Mouse (Mus musculus): ENCODE results near the gene AW146154. TPM values are rescaled to one million over a fixed set of nuclear protein-coding genes. Genes with fewer than 3 reads are reported as not detected.
A peak's percentile ranks its signal among the peaks of the same experiment; 100 is the strongest.
"Not testable (repeated sequence)": the region's sequence is repeated elsewhere in the genome, so short reads cannot be mapped to it uniquely, and the experiment has no call there.

AW146154 gene
- polyA plus RNA-seq (2016; fragmentation: Nextera tagmentation; extraction: Ambion mirVana) = 11.0 and 11.1 TPM in 2 replicates

GRCm38 (mm10) chr7:41499389-41500049 is at the start of gene AW146154, which contains the start of gene Gm20449:
AW146154 (minus strand) TSS chr7:41499890.
Gm20449 (minus strand) TSS chr7:41499417.
- peak; percentile 80 for DNase-seq (ENCODE audit: extremely low spot score, low spot score)
- Histone ChIP-seq H3K4me3 (peak within 1 kb of the TSS; percentile 67), H3K9me3 (peaks cover 39% of the 10 kb centered on the region), H3K36me3 (replicated peaks) (peaks cover 14% of the 10 kb centered on the region), H3K27me3 (ENCODE audit: poor library complexity, severe bottlenecking) (no peaks in the 10 kb centered on the region), H3K27ac (peak within 1 kb of the TSS; percentile 83), H3K4me1 (0 out of 2 replicates have a peak, but pooled peaks cover 3% of the 10 kb centered on the region)
- under 1% methylated on average over 18 of the region's 18 CpGs for WGBS

GRCm38 (mm10) chr7:41512672-41513071 is 13.0 kb upstream of the AW146154 start:
- 86% methylated on average over 3 of the region's 3 CpGs for WGBS
- Histone ChIP-seq H3K4me1 (no peaks in the 10 kb centered on the region), H3K36me3 (replicated peaks) (no peaks in the 10 kb centered on the region), H3K27me3 (ENCODE audit: poor library complexity, severe bottlenecking) (no peaks in the 10 kb centered on the region), H3K4me3 (no peak overlapping the region), H3K9me3 (peaks cover 14% of the 10 kb centered on the region; the same call in 1 of the 2 replicates), H3K27ac (no peak overlapping the region)
- DNase-seq (ENCODE audit: extremely low spot score, low spot score) = no peak

DNA sequence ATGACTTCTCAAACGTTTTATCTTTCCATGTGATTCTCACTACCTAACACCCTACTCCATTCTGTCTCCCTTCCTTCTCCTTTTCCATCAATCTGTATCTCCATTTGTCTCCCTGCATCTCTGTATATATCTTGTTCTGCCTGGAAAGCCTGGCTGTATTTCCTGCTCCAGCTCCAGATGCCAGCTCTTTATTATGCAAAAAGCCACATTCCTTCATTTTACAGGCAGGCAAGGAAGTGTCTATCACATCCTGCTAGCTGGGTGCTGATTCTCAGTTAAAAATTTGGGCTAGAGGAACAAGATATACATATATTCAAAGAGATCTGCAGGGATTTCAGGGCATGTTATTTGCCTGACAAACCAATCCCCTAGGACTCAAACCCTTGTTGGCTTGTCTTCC is 12.5 kb upstream of the AW146154 start:
- H3K27me3 ChIP-seq (ENCODE audit: poor library complexity, severe bottlenecking) = no peaks in the 10 kb centered on the region
- no peak overlapping the region for H3K27ac ChIP-seq
- H3K4me1 ChIP-seq = no peaks in the 10 kb centered on the region
- no peak for DNase-seq (ENCODE audit: extremely low spot score, low spot score)
- peaks cover 15% of the 10 kb centered on the region; the same call in 1 of the 2 replicates for H3K9me3 ChIP-seq
- no peaks in the 10 kb centered on the region for H3K36me3 ChIP-seq (replicated peaks)
- H3K4me3 ChIP-seq = no peak overlapping the region
- WGBS = 45% methylated on average over 1 of the region's 1 CpGs

- Histone ChIP-seq H3K4me1 (0 out of 2 replicates have a peak, but pooled peaks cover 3% of the 10 kb centered on the region), H3K27me3 (ENCODE audit: poor library complexity, severe bottlenecking) (no peaks in the 10 kb centered on the region), H3K36me3 (replicated peaks) (no peaks in the 10 kb centered on the region), H3K27ac (no peak overlapping the region), H3K4me3 (no peak overlapping the region), H3K9me3 (peaks cover 28% of the 10 kb centered on the region)
- WGBS = 52% methylated on average over 1 of the region's 1 CpGs
- DNase-seq (ENCODE audit: extremely low spot score, low spot score) = no peak
These were observed 2.7 kb upstream of the AW146154 start for GRCm38 (mm10) chr7:41502402-41502801.

GRCm38 (mm10) chr7:41500151-41500934 is 653 bp upstream of the AW146154 start:
- DNase-seq (ENCODE audit: extremely low spot score, low spot score) = peak; percentile 25
- H3K4me3 ChIP-seq = peak overlapping the region; percentile 67
- H3K27me3 ChIP-seq (ENCODE audit: poor library complexity, severe bottlenecking) = no peaks in the 10 kb centered on the region
- WGBS = 21% methylated on average over 22 of the region's 22 CpGs
- H3K36me3 ChIP-seq (replicated peaks) = peaks cover 6% of the 10 kb centered on the region
- H3K9me3 ChIP-seq = peaks cover 32% of the 10 kb centered on the region
- H3K4me1 ChIP-seq = 0 out of 2 replicates have a peak, but pooled peaks cover 3% of the 10 kb centered on the region
- H3K27ac ChIP-seq = peak overlapping the region; percentile 83

GRCm38 (mm10) chr7:41499018-41499388 is 687 bp downstream of the AW146154 start:
- Histone ChIP-seq H3K36me3 (replicated peaks) (peaks cover 19% of the 10 kb centered on the region), H3K27ac (peak overlapping the region; percentile 83), H3K9me3 (peaks cover 44% of the 10 kb centered on the region), H3K4me3 (peak overlapping the region; percentile 67)
- not testable (repeated sequence) for H3K27me3 ChIP-seq (ENCODE audit: poor library complexity, severe bottlenecking); H3K4me1 ChIP-seq; DNase-seq (ENCODE audit: extremely low spot score, low spot score)
- WGBS = 0% methylated on average over 6 of the region's 6 CpGs

DNA sequence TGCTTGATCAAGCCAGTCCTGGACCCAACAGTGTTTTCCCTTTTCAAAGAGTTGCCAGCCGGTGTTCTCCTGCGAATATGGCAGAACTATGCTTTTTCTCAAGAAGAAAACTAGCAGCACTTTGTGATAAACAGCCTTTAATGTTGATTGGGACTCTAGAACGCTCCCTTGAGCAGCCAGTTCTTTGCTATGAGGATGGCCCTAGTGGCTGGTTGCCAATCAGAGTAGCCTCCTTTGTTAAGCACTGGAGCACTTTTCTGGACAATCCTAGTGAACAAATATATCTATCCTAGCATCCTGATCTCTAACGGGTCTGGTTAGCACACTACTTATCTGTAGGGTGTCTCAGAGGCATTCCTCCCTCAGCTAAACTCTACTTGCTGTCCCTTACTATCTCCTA is 1.2 kb downstream of the AW146154 start:
- not testable (repeated sequence) for H3K4me1 ChIP-seq; H3K27ac ChIP-seq; H3K27me3 ChIP-seq (ENCODE audit: poor library complexity, severe bottlenecking); DNase-seq (ENCODE audit: extremely low spot score, low spot score)
- H3K9me3 ChIP-seq = peaks cover 47% of the 10 kb centered on the region
- 79% methylated on average over 4 of the region's 4 CpGs for WGBS
- peaks cover 19% of the 10 kb centered on the region for H3K36me3 ChIP-seq (replicated peaks)
- peak overlapping the region; percentile 67 for H3K4me3 ChIP-seq

DNA sequence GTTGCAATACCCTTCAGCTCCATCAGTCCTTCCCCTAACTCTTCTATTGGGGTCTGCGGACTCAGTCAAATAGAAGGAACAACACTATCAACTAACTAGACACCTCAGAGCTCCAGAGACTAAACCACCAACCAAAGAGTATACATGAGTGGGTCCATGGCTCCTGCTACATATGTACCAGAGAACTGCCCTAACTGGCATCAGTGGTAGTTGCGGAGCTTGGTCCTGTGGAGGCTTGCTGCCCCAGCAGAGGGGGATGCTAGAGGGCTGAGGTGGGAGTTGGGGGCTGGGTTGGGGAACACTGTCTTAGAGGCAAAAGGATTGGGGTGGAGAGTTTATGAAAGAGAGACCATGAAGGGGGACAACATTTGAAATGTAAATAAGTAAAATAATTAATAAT is 1.8 kb downstream of the AW146154 start:
- H3K27ac ChIP-seq = no peak overlapping the region
- H3K27me3 ChIP-seq (ENCODE audit: poor library complexity, severe bottlenecking) = no peaks in the 10 kb centered on the region
- DNase-seq (ENCODE audit: extremely low spot score, low spot score) = no peak
- 91% methylated on average over 2 of the region's 2 CpGs for WGBS
- H3K9me3 ChIP-seq = peaks cover 50% of the 10 kb centered on the region
- 0 out of 2 replicates have a peak, but pooled peaks cover 3% of the 10 kb centered on the region for H3K4me1 ChIP-seq
- no peak overlapping the region for H3K4me3 ChIP-seq
- peaks cover 19% of the 10 kb centered on the region for H3K36me3 ChIP-seq (replicated peaks)

DNA sequence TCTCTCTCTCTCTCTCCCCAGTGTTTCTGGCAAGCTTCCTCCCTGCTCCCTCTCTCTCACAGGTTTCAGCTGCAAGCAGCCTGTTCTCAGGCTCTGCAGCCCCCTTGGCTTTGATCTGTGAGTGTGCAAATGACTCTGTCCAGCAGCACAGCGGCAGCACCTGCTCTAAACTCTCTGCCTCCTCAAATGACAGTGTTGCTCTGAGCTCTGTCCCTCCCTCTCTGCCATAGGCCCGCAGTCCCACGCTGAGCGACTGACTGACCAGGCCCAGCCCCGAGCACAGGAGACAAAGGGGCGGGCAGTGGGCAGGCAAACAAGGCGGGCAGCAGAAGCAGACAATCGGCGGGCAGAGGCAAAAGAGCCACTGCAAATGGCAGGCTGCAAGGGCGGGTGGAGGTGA is 47.8 kb downstream of the AW146154 start:
- Histone ChIP-seq H3K9me3 (peaks cover 25% of the 10 kb centered on the region), H3K4me1 (no peaks in the 10 kb centered on the region), H3K27ac (no peak overlapping the region), H3K4me3 (no peak overlapping the region), H3K27me3 (ENCODE audit: poor library complexity, severe bottlenecking) (no peaks in the 10 kb centered on the region), H3K36me3 (replicated peaks) (no peaks in the 10 kb centered on the region)
- WGBS = 15% methylated on average over 10 of the region's 10 CpGs
- peak; percentile 14 for DNase-seq (ENCODE audit: extremely low spot score, low spot score)

GRCm38 (mm10) chr7:41448596-41448995 is 51.1 kb downstream of the AW146154 start, which contains the start of gene Vmn2r57:
Vmn2r57 (minus strand) TSS chr7:41448696.
- WGBS = 70% methylated on average over 1 of the region's 1 CpGs
- not testable (repeated sequence) for H3K27me3 ChIP-seq (ENCODE audit: poor library complexity, severe bottlenecking); H3K27ac ChIP-seq; H3K4me1 ChIP-seq; H3K36me3 ChIP-seq (replicated peaks); DNase-seq (ENCODE audit: extremely low spot score, low spot score); H3K4me3 ChIP-seq
- H3K9me3 ChIP-seq = peaks cover 15% of the 10 kb centered on the region
